Mouse (Mus musculus) erythroid progenitor cell, adult 5-6 weeks (primary cell): Measurements from ENCODE around the gene Nop14. TPM values are rescaled to one million over a fixed set of nuclear protein-coding genes. Genes with fewer than 3 reads are reported as not detected.
A peak's percentile ranks its signal among the peaks of the same experiment; 100 is the strongest.

ENCODE experiments used
- ATAC-seq: replicated peaks from 2 replicates; pipeline ENCODE4 v1.8.0; 2016; ENCODE audit warnings: moderate number of reproducible peaks, mild to moderate bottlenecking, moderate TSS enrichment, inconsistent platforms; ENCODE audit not compliant: poor library complexity, low FRiP score, severe bottlenecking
- total RNA-seq, 2 experiments: library from RNA; stranded (forward) in 1 of 2; stranded (reverse) in 1 of 2; fragments of 150-400 nt in 1 of 2; fragments of 186-747, 209-891 nt in 1 of 2; gene quantifications; 2 replicates each; pipeline versions ENCODE4 v1.2.3 to v1.2.4; 2015 to 2017; ENCODE audit warnings: low replicate concordance in 2 of 2

The Nop14 gene
- 5.9 and 15.5 TPM in 2 replicates for total RNA-seq (2015; ENCODE audit: low replicate concordance)
- total RNA-seq (2017; ENCODE audit: low replicate concordance) = 7.2 and 12.1 TPM in 2 replicates

DNA sequence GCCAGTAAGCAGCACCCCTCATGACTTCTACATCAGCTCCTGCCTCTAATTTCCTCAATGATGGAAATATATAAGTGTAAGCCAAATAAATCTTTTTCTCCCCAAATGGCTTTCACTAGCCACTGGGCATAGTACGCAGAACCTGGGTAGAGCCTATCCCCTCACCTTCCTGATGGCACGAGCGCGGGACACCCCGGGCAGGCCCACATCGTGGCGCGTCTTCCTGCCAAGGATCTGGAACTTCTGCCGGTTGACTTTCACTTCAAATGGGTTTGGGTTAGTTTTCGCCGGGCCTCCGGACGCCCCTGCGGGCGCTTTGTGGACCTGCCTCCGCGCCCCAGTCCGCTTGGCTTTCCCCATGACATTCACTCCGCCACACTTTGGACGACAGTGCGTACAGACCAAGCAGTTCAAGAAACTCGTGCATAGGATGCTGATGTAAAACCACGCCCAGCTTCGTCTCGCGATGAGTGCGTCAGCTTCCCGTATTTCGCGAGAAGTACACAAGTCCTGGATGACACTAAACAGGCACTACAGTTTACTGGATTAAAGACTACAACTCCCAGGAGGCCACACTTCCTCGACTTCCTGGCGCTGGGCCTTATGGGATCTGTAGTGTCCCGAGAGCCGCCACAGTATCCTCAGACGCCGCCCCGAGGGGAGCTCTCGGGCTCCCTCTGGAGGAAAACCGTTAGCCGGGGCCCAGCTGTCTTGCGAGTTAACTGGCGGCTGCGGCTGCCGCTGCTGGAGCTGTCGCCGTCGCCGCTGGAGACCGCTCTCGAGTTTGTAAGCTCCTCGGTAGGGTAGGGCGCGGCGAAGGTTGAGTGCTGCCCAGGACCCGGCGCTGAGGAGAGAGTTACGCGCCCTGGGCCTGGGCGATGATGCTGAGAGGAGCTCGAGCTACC is at the start of gene Nop14, which contains the start of gene Grk4:
Gene Nop14 (minus strand): TSS at position 463 of the 905 bp plus-strand sequence.
Gene Grk4 (plus strand): TSS at position 694 of the 905 bp plus-strand sequence.
- peak; percentile 94 for ATAC-seq

DNA sequence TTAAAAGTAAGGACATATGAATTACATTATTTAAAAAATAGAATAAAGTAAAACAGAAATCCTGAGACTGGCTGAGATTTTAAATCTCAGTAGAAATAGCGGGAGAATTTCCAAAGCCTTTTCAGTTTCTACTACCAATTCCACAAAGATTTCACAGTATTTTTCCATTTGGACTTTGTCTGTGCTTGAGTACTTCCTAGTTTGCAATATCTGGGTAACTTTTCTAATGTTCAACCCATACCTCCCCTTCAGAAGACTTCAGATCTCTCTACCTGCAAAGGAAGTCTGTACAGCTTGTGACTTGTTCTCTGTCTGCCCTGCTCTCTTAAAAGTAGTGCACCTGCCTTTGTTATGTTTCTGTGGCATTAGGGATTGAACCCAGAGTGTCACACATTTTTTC is 48.5 kb upstream of the Nop14 start:
- no peak for ATAC-seq

DNA sequence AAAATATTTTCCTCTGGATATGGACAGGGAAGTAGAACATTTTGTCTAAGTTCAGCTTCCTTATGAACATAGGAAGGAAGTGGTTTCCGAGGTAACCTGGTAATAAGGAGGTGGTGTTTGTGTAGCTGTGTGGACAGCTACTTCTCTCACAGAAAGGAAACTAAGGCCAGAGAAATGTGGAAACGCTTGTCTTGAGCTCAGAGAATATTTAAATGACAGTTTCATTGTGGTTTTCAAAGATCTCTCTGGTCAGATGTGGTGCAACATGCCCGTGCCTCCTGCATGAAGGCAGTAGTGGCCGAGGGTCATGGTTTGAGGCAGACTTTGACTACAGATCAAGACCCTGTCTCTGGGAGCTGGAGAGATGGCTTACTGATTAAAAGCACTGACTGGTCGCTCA is 35.6 kb upstream of the Nop14 start:
- no peak for ATAC-seq

- ATAC-seq = no peak
Measured at GRCm38 (mm10) chr5:34692782-34693181, 32.8 kb upstream of the Nop14 start.

- no peak for ATAC-seq
Measured at GRCm38 (mm10) chr5:34689868-34690267, 29.9 kb upstream of the Nop14 start.

GRCm38 (mm10) chr5:34670280-34670679 is 10.3 kb upstream of the Nop14 start:
- no peak for ATAC-seq

- no peak; the same call in 1 of the 2 replicates for ATAC-seq
Measured at GRCm38 (mm10) chr5:34669493-34669892, 9.5 kb upstream of the Nop14 start.

- ATAC-seq = no peak
Measured at GRCm38 (mm10) chr5:34663231-34663630, 3.3 kb upstream of the Nop14 start.

DNA sequence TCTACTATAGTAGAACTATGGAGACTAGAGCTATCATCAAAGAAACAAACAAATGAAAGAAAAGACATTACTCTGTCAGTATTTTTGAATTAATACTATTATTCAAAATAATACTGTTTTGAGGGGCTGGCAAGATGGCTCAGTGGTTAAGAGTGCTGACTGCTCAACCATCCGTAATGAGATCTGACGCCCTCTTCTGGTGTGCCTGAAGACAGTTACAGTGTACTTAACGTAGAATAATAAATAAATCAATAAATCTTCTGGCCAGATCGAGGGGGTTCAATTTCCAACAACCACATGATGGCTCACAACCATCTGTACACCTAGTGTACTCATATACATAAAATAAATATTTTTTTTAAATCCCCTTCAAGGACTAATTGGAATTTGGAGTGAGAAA is 2.0 kb upstream of the Nop14 start:
- no peak for ATAC-seq

DNA sequence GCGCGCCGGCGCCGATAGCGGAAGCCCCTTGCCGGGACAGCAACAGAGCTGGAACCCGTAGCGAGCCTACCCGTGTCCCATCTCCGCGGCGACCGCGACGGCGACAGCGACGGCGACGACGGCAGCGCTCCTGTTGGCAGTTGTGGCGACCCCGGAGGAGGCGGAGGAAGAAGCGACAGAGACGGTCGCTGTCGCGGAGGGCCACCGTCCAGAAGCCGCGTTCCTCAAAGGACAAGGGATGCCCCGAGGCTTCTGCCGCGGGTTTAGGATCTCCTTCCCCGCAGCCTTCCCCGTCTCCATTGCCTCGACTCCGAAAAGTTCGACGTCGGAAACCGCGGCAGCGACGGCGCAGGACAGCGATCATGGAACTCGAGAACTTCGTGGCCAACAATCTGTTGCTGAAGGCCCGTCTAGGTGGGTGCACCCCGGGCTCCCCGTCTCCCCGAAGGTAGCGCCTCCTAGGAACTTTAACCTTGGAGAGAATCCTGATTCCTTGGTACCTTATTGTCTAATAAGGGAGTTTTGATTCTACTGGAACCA is 713 bp upstream of the Nop14 start:
- ATAC-seq = peak; percentile 18

DNA sequence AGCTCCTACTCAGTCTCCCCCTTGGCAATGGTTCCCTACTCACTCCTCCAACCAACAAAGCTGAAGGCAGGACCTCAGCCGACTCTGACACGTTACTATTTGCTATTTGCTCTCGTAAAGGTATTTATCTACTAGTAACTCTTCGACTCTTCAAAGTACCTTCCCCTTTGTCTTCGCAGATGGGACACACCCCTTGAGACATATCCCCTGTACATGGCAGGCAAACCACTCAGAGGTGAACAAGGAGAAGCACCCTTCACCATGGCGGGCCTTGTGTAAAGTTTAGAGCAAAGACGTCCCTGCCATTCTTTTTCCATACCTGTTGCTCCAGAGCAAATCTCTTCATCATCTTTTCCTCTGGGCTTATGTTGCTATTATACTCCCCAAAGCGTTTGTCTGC is 2.4 kb downstream of the Nop14 start:
- ATAC-seq = no peak

- ATAC-seq = no peak
Measured at GRCm38 (mm10) chr5:34654881-34655280, 5.1 kb downstream of the Nop14 start.

DNA sequence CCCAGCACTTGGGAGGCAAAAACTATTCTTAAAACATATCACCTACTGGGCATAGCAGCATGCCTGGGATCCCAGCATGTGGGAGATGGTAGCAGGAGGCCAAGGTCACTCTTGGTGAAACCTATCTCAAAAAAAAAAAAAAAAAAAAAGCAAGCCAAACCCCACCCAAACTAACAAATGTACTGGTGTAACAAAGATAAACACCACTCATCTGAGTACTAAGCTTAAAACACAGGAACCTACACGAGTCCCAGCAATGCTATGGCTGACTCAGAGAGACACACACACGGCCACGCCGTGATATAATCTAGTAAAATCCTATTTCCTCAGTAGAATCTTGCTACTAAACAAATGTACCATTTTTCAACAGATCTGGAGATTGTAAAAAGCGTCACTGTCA is 7.0 kb downstream of the Nop14 start:
- 0 out of 2 replicates have a peak, but pooled peaks have one; percentile 41 for ATAC-seq

- ATAC-seq = peak; percentile 73
Measured at GRCm38 (mm10) chr5:34647581-34647980, 12.4 kb downstream of the Nop14 start.

GRCm38 (mm10) chr5:34642932-34643331 is 17.0 kb downstream of the Nop14 start:
- peak; percentile 82 for ATAC-seq

- no peak for ATAC-seq
Measured at GRCm38 (mm10) chr5:34641991-34642390, 18.0 kb downstream of the Nop14 start.

GRCm38 (mm10) chr5:34637591-34638156 is 22.3 kb downstream of the Nop14 start:
- no peak for ATAC-seq

- peak; percentile 86 for ATAC-seq
Measured at GRCm38 (mm10) chr5:34636481-34637287, 23.3 kb downstream of the Nop14 start, which contains the start of gene Mfsd10. Mfsd10 (minus strand) TSS chr5:34637212.

DNA sequence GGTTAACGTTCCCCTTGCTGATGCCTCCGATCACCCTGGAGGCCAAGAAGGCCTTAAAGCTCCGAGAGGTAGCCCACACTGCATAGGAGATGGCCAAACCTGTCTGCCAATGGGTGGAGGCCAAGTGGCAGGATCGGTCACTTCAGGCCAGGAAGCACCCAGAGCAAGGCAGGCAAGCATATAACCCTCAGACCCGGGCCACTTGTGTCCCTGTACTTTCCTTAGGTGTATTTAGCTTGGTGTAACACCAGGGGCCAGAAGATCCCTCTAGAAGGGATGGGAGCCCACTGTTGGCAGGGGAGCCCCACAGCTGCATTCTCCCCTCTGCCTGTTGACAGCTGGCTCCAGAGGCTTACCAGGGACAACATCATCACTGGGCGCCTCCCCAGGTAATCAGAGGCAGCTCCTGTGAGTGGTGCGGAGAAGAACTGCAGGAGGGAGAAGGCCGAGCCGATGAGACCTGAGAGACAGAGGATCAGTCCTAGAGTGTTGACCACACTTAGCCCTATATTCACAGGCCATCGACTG is 24.2 kb downstream of the Nop14 start:
- ATAC-seq = no peak
